Mouse (Mus musculus): ENCODE data around the gene Ubxn11.

GRCm38 (mm10) chr4:134067383-134067782 lies 35.0 kb upstream of the Ubxn11 start:
- TF ChIP-seq POLR2A (IDR thresholded peaks at IDR 0.05; ENCODE audit: control insufficient read depth, extremely low read depth, insufficient read depth, low read length, poor library complexity) (no peak), CTCF (IDR thresholded peaks at IDR 0.05; ENCODE audit: borderline replicate concordance, control insufficient read depth, extremely low read depth, insufficient read depth, low read length, poor library complexity) (no peak)

Measured in thymus, adult 2 months (tissue).